Mouse (Mus musculus): ENCODE measurements around the gene Ppib. TPM values are rescaled to one million over a fixed set of nuclear protein-coding genes. Genes with fewer than 3 reads are reported as not detected.

The Ppib gene
- total RNA-seq, 2 experiments from 2014 or later = 284 to 297 TPM

- no peak for DNase-seq
These were observed 18.1 kb downstream of the Ppib start for GRCm38 (mm10) chr9:66078072-66078471.

- DNase-seq = no peak
These were observed 18.5 kb downstream of the Ppib start for GRCm38 (mm10) chr9:66078493-66078892.

- no peak for DNase-seq
These were observed 20.9 kb downstream of the Ppib start for GRCm38 (mm10) chr9:66080804-66081459.

- DNase-seq = no peak
These were observed 22.0 kb downstream of the Ppib start for GRCm38 (mm10) chr9:66081999-66082398.

- DNase-seq = no peak
These were observed 24.1 kb downstream of the Ppib start for GRCm38 (mm10) chr9:66084171-66084570.

- DNase-seq = no peak
These were observed 27.0 kb downstream of the Ppib start for GRCm38 (mm10) chr9:66087062-66087461.

- DNase-seq = peak; percentile 70
These were observed 28.4 kb downstream of the Ppib start for GRCm38 (mm10) chr9:66088411-66088810.

GRCm38 (mm10) chr9:66090593-66091244 lies 30.7 kb downstream of the Ppib start:
- no peak for DNase-seq

GRCm38 (mm10) chr9:66091327-66092231 lies 31.6 kb downstream of the Ppib start:
- DNase-seq = no peak

- no peak for DNase-seq
These were observed 32.6 kb downstream of the Ppib start for GRCm38 (mm10) chr9:66092664-66093063.

- no peak for DNase-seq
These were observed 41.6 kb downstream of the Ppib start for GRCm38 (mm10) chr9:66101577-66101976.

GRCm38 (mm10) chr9:66102668-66103067 lies 42.6 kb downstream of the Ppib start:
- no peak for DNase-seq

GRCm38 (mm10) chr9:66104601-66105000 lies 44.6 kb downstream of the Ppib start:
- no peak for DNase-seq

- DNase-seq = no peak
These were observed 45.1 kb downstream of the Ppib start for GRCm38 (mm10) chr9:66105168-66105567.

GRCm38 (mm10) chr9:66109574-66109973 lies 49.6 kb downstream of the Ppib start:
- DNase-seq = no peak

GRCm38 (mm10) chr9:66110126-66110525 lies 50.1 kb downstream of the Ppib start:
- no peak for DNase-seq

GRCm38 (mm10) chr9:66110611-66111379 lies 50.8 kb downstream of the Ppib start:
- DNase-seq = no peak

GRCm38 (mm10) chr9:66114341-66114740 lies 54.3 kb downstream of the Ppib start:
- no peak for DNase-seq

Measured in heart, postnatal 4 days (tissue).